Mouse (Mus musculus): ENCODE measurements around the gene Pak1. TPM values are rescaled to one million over a fixed set of nuclear protein-coding genes. Genes with fewer than 3 reads are reported as not detected.

Gene Pak1
- polyA plus RNA-seq, 1 experiment from 2014 or later, result 36.2 TPM

DNA sequence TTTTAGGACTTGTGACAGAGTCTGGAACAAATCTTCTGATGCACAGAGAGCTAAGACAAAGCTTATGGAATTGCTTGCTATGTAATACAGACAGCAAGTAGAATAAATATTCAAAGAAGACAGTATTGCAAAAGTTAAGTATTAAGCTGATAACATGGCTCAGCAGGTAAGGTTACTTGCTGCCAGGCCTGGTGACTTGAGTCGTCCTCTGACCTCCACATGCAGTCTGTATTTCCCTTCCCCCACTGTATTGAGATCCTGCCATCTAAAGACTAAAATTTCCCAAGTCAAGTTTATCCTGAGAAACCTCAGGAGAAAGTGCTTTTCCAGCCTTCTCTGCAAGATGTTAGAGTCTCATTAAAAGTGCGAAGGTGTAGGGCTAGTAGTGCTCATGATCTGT lies 40.8 kb downstream of the Pak1 start:
- Histone ChIP-seq H3K9me3 (ENCODE audit: control insufficient read depth, low read depth, low read length) (no peaks in the 10 kb centered on the region), H3K27me3 (ENCODE audit: control insufficient read depth, insufficient read depth, low read length) (no peaks in the 10 kb centered on the region), H3K4me3 (ENCODE audit: low read depth, low read length) (no peak overlapping the region), H3K36me3 (ENCODE audit: control insufficient read depth, insufficient read depth, low read length) (no peaks in the 10 kb centered on the region), H3K4me2 (replicated peaks; ENCODE audit: low read depth, low read length) (no peak overlapping the region), H3K9ac (replicated peaks; ENCODE audit: low read depth, low read length) (no peak overlapping the region), H3K4me1 (ENCODE audit: control insufficient read depth, insufficient read depth, low read length) (no peaks in the 10 kb centered on the region), H3K27ac (ENCODE audit: low read length) (no peak overlapping the region)
- 81% methylated on average over 2 of the region's 2 CpGs for WGBS
- no peak for ATAC-seq (ENCODE audit: insufficient number of reproducible peaks, insufficient read depth, low FRiP score, low read depth)

DNA sequence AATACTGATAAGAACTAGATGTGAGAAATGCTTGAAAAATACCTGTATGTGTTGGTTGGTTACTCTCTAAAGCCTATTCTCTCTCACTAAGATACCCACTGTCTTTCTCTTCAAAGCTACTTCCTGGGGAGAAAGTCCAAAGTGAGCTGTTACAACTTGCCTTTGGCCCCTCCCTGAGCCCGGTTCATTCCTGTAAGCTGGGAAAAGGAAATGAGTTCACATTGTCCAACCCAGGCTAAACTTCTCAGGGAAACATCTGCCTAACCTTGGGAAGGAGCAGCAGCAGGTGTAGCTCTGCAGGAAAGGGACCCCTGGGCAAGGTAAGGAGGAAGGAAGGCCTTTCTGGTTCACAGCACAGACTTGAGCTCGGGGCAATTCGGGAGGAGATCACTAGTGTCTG lies 42.4 kb downstream of the Pak1 start:
- 66% methylated on average over 3 of the region's 3 CpGs for WGBS
- Histone ChIP-seq H3K4me2 (replicated peaks; ENCODE audit: low read depth, low read length) (no peak overlapping the region), H3K9me3 (ENCODE audit: control insufficient read depth, low read depth, low read length) (no peaks in the 10 kb centered on the region), H3K27ac (ENCODE audit: low read length) (no peak overlapping the region), H3K4me3 (ENCODE audit: low read depth, low read length) (no peak overlapping the region), H3K4me1 (ENCODE audit: control insufficient read depth, insufficient read depth, low read length) (no peaks in the 10 kb centered on the region), H3K9ac (replicated peaks; ENCODE audit: low read depth, low read length) (no peak overlapping the region), H3K36me3 (ENCODE audit: control insufficient read depth, insufficient read depth, low read length) (no peaks in the 10 kb centered on the region), H3K27me3 (ENCODE audit: control insufficient read depth, insufficient read depth, low read length) (no peaks in the 10 kb centered on the region)
- ATAC-seq (ENCODE audit: insufficient number of reproducible peaks, insufficient read depth, low FRiP score, low read depth), result peak; percentile 46; the same call in 1 of the 2 replicates

DNA sequence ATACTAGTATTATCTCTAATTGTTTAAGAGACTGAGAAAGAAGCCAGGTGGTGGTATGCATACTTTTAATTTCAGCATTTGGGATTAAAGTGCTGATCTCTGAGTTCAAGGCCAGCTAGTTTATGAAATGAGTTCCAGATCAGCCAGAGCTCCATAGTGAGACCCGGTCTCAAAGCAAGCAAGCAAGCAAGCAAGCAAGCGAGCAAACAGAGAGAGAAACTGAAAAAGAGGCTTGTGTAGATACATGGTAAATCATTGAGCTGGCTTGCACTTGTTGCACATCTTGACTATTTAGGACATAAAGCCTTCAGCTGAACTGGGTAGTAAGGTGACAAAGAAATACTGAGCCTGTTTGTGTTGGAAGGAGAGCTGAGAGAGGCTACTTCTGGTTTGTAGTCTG lies 44.6 kb downstream of the Pak1 start:
- H3K9me3 ChIP-seq (ENCODE audit: control insufficient read depth, low read depth, low read length), result no peaks in the 10 kb centered on the region

DNA sequence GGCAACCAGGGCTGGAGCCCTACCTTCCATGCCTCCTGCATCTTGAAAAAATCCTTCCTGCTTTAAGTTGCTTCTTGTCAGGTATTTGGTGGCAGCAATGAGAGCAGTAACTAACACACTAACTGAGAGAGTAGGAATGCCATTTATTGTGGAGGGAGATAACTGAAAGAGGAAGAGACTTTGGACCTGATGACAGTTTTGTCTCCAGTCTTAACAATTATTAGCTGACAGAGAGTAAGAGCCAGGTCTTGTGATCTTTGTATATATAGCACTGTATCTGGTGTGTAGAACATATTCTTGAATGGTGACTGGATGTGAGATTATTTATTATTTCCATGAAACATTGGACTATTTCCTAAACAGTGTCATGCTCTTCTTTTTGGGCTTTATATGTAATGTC lies 50.2 kb downstream of the Pak1 start:
- Histone ChIP-seq H3K9me3 (ENCODE audit: control insufficient read depth, low read depth, low read length) (no peaks in the 10 kb centered on the region), H3K27ac (ENCODE audit: low read length) (no peak overlapping the region), H3K27me3 (ENCODE audit: control insufficient read depth, insufficient read depth, low read length) (no peaks in the 10 kb centered on the region), H3K4me1 (ENCODE audit: control insufficient read depth, insufficient read depth, low read length) (peaks cover 5% of the 10 kb centered on the region; the same call in 1 of the 2 replicates), H3K36me3 (ENCODE audit: control insufficient read depth, insufficient read depth, low read length) (no peaks in the 10 kb centered on the region), H3K4me3 (ENCODE audit: low read depth, low read length) (no peak overlapping the region), H3K9ac (replicated peaks; ENCODE audit: low read depth, low read length) (no peak overlapping the region), H3K4me2 (replicated peaks; ENCODE audit: low read depth, low read length) (no peak overlapping the region)
- ATAC-seq (ENCODE audit: insufficient number of reproducible peaks, insufficient read depth, low FRiP score, low read depth), result no peak

More for the DNA sequence above, 44.6 kb downstream of the Pak1 start:
- H3K36me3 ChIP-seq (ENCODE audit: control insufficient read depth, insufficient read depth, low read length), result no peaks in the 10 kb centered on the region
- no peak overlapping the region for H3K4me3 ChIP-seq (ENCODE audit: low read depth, low read length)
- no peaks in the 10 kb centered on the region for H3K27me3 ChIP-seq (ENCODE audit: control insufficient read depth, insufficient read depth, low read length)
- H3K27ac ChIP-seq (ENCODE audit: low read length), result no peak overlapping the region
- no peaks in the 10 kb centered on the region for H3K4me1 ChIP-seq (ENCODE audit: control insufficient read depth, insufficient read depth, low read length)
- no peak for ATAC-seq (ENCODE audit: insufficient number of reproducible peaks, insufficient read depth, low FRiP score, low read depth)
- 57% methylated on average over 2 of the region's 2 CpGs for WGBS
- no peak overlapping the region for H3K4me2 ChIP-seq (replicated peaks; ENCODE audit: low read depth, low read length)
- no peak overlapping the region for H3K9ac ChIP-seq (replicated peaks; ENCODE audit: low read depth, low read length)

DNA sequence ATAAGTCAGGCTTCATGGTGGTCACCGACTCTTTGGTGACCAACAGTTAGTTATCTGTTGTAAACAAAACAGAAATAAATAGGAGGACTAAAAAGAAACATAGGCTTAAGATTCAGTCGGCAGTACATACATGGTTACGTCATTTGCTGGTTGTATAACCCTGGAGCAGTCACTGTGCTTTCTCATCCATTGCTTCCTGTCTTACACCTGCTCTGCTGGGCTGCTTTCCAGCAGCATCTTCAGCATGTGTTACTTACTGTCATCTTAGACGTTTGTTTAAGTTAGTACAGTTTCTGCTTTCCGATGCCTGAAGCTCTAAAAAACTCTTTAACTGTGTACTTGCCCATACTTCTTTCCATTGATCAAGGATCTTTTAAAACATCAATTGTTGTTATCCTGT lies 53.0 kb downstream of the Pak1 start:
- WGBS, result 49% methylated on average over 5 of the region's 5 CpGs

DNA sequence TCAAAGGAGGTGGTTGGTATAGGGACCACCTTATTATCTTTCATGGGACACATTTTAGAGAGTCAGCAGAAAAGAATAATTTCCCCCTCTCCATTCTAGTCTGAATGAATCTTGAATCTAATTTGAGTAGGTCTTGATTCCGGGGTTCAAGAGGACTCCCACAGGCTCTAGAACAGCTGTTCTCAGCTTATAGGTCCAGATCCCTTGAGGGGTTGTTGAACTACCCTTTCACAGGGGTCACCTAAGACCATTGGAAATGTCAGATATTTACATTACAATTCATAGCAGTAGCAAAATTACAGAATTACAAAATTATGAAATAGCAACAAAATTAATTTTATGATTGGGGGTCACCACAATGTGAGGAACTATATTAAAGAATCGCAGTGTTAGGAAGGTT lies 54.0 kb downstream of the Pak1 start:
- peaks cover 5% of the 10 kb centered on the region; the same call in 1 of the 2 replicates for H3K4me1 ChIP-seq (ENCODE audit: control insufficient read depth, insufficient read depth, low read length)
- peak overlapping the region; percentile 57 for H3K4me2 ChIP-seq (replicated peaks; ENCODE audit: low read depth, low read length)
- H3K36me3 ChIP-seq (ENCODE audit: control insufficient read depth, insufficient read depth, low read length), result no peaks in the 10 kb centered on the region
- no peaks in the 10 kb centered on the region for H3K27me3 ChIP-seq (ENCODE audit: control insufficient read depth, insufficient read depth, low read length)
- no peaks in the 10 kb centered on the region for H3K9me3 ChIP-seq (ENCODE audit: control insufficient read depth, low read depth, low read length)
- H3K4me3 ChIP-seq (ENCODE audit: low read depth, low read length), result peak overlapping the region; percentile 40; the same call in 1 of the 2 replicates
- no peak for ATAC-seq (ENCODE audit: insufficient number of reproducible peaks, insufficient read depth, low FRiP score, low read depth)
- no peak overlapping the region for H3K27ac ChIP-seq (ENCODE audit: low read length)
- no peak overlapping the region for H3K9ac ChIP-seq (replicated peaks; ENCODE audit: low read depth, low read length)
- WGBS, result 58% methylated on average over 2 of the region's 2 CpGs

More for the DNA sequence above, 53.0 kb downstream of the Pak1 start:
- Histone ChIP-seq H3K4me1 (ENCODE audit: control insufficient read depth, insufficient read depth, low read length) (peaks cover 5% of the 10 kb centered on the region; the same call in 1 of the 2 replicates), H3K27me3 (ENCODE audit: control insufficient read depth, insufficient read depth, low read length) (no peaks in the 10 kb centered on the region), H3K27ac (ENCODE audit: low read length) (no peak overlapping the region), H3K36me3 (ENCODE audit: control insufficient read depth, insufficient read depth, low read length) (no peaks in the 10 kb centered on the region), H3K4me2 (replicated peaks; ENCODE audit: low read depth, low read length) (no peak overlapping the region), H3K4me3 (ENCODE audit: low read depth, low read length) (no peak overlapping the region), H3K9ac (replicated peaks; ENCODE audit: low read depth, low read length) (no peak overlapping the region), H3K9me3 (ENCODE audit: control insufficient read depth, low read depth, low read length) (no peaks in the 10 kb centered on the region)
- no peak for ATAC-seq (ENCODE audit: insufficient number of reproducible peaks, insufficient read depth, low FRiP score, low read depth)

DNA sequence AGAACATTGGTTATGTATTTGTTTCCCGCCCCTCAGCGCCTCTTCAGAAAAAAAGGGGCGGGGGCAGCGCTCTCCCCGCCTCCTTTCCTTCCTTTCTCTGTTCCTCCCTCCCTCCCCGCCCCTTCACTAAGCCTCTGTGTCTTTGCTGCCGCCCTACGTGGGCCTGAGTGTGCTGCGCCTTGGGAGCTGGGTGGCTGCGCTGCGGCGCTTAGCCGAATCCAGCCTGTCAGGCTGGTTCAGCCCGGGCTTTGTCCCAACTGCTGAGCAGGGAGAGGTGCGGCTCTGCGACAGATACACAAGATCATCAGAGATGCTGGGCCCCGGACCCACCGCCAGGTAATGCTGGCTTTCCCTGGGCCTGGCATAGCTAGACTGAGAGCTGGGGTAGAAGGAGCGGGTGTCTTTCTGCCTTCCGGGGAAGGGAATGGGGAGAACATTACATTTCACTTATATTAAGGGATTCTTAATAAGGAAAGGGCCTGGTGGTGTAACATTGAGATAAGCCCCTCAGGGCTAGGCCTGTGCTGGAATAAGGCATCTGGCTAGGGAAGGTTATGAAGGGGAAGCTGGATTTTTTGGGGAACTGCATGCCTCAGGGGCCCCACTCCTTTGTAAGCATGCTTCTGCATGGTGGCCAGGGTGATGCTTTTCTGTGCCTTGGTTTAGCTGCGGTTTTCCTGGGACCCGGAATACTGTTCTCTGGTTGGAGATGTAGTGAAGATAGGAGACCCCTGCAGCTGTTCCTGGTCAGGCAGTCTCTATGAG lies 54.6 kb downstream of the Pak1 start:
- peak; percentile 93 for ATAC-seq (ENCODE audit: insufficient number of reproducible peaks, insufficient read depth, low FRiP score, low read depth)
- peak overlapping the region; percentile 48 for H3K9ac ChIP-seq (replicated peaks; ENCODE audit: low read depth, low read length)
- no peaks in the 10 kb centered on the region for H3K36me3 ChIP-seq (ENCODE audit: control insufficient read depth, insufficient read depth, low read length)
- no peaks in the 10 kb centered on the region for H3K9me3 ChIP-seq (ENCODE audit: control insufficient read depth, low read depth, low read length)
- H3K4me2 ChIP-seq (replicated peaks; ENCODE audit: low read depth, low read length), result peak overlapping the region; percentile 57
- H3K4me1 ChIP-seq (ENCODE audit: control insufficient read depth, insufficient read depth, low read length), result peaks cover 5% of the 10 kb centered on the region; the same call in 1 of the 2 replicates
- peak overlapping the region; percentile 40 for H3K4me3 ChIP-seq (ENCODE audit: low read depth, low read length)
- peak overlapping the region; percentile 63 for H3K27ac ChIP-seq (ENCODE audit: low read length)
- H3K27me3 ChIP-seq (ENCODE audit: control insufficient read depth, insufficient read depth, low read length), result no peaks in the 10 kb centered on the region
- 6% methylated on average over 22 of the region's 22 CpGs for WGBS

DNA sequence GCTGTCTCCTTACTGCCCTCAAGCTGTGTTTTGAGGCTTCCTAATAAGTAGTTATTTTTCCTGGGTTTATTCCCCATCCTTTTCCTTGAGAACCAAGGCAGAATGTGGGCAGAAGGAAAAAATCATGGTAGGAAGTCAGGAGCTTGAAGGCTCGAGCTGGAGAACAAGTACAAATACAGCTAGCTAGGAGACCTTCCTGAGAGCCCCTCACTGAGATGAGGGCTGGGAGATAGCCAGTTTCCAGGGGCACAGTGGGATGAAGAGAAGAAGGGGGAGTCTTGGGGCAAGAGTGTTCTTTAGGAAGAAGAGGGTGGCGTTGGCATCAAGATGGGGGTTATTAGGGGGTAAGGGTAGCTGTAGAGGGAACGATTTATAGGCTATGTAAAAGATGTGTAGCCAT lies 56.1 kb downstream of the Pak1 start:
- WGBS, result 83% methylated on average over 3 of the region's 3 CpGs
- no peak overlapping the region for H3K4me2 ChIP-seq (replicated peaks; ENCODE audit: low read depth, low read length)
- no peaks in the 10 kb centered on the region for H3K27me3 ChIP-seq (ENCODE audit: control insufficient read depth, insufficient read depth, low read length)
- H3K36me3 ChIP-seq (ENCODE audit: control insufficient read depth, insufficient read depth, low read length), result no peaks in the 10 kb centered on the region
- peaks cover 5% of the 10 kb centered on the region; the same call in 1 of the 2 replicates for H3K4me1 ChIP-seq (ENCODE audit: control insufficient read depth, insufficient read depth, low read length)
- no peak overlapping the region for H3K4me3 ChIP-seq (ENCODE audit: low read depth, low read length)
- no peak for ATAC-seq (ENCODE audit: insufficient number of reproducible peaks, insufficient read depth, low FRiP score, low read depth)
- 0 out of 2 replicates have a peak overlapping the region, but pooled peaks have one; percentile 0 for H3K9ac ChIP-seq (replicated peaks; ENCODE audit: low read depth, low read length)
- no peak overlapping the region for H3K27ac ChIP-seq (ENCODE audit: low read length)
- no peaks in the 10 kb centered on the region for H3K9me3 ChIP-seq (ENCODE audit: control insufficient read depth, low read depth, low read length)
